Mouse (Mus musculus) cerebellum, adult 2 months (tissue): ENCODE results near the gene Enoph1. TPM values are rescaled to one million over a fixed set of nuclear protein-coding genes. Genes with fewer than 3 reads are reported as not detected.
A peak's percentile ranks its signal among the peaks of the same experiment; 100 is the strongest.

Source experiments
- DNase-seq, 2 experiments: peaks; one replicate each; pipeline ENCODE4 v3.0.0; 2021
- H3K27ac ChIP-seq: fragments of 200-500 bp; 2 replicates; pipeline ENCODE4 v1.5.1; 2012; ENCODE audit warnings: low read length, control low read depth, inconsistent platforms; ENCODE audit not compliant: insufficient read depth
- H3K27me3 ChIP-seq: fragments of 200-500 bp; 2 replicates; pipeline ENCODE4 v1.6.1; 2012; ENCODE audit warnings: inconsistent platforms, mild to moderate bottlenecking, low read length, moderate library complexity; ENCODE audit not compliant: control insufficient read depth, insufficient read depth
- H3K4me1 ChIP-seq: fragments of 200-500 bp; 2 replicates; pipeline ENCODE4 v1.6.1; 2011; ENCODE audit warnings: low read length; ENCODE audit not compliant: control insufficient read depth, insufficient read depth
- H3K4me3 ChIP-seq: fragments of 200-500 bp; replicated peaks from 2 replicates; pipeline ENCODE3; 2011; ENCODE audit warnings: mild to moderate bottlenecking, low read depth, low read length, control low read depth; ENCODE audit not compliant: insufficient read depth
- CTCF ChIP-seq: fragments of 200-500 bp; IDR thresholded peaks from 2 replicates; pipeline ENCODE4 v1.5.1; 2011; ENCODE audit warnings: low read depth, mild to moderate bottlenecking, control low read depth, low read length, moderate library complexity, borderline replicate concordance; ENCODE audit not compliant: insufficient read depth
- POLR2A ChIP-seq: fragments of 200-500 bp; IDR thresholded peaks from 2 replicates; pipeline ENCODE4 v1.6.1; 2011; ENCODE audit warnings: low read length, control low read depth, borderline replicate concordance; ENCODE audit not compliant: insufficient read depth
- WGBS: fragments of 180-500 bp; shearing (Covaris S2); methylation state at CpG from one replicate; pipeline ENCODE4 v1.1.7; 2018; 5-methylcytosine and 5-hydroxymethylcytosine counted together
- polyA plus RNA-seq: library from polyadenylated mRNA; depleted of rRNA; stranded (reverse); fragments of >200 nt; gene quantifications from 2 replicates; pipeline ENCODE4 v1.2.3, GENCODE M21; 2012

The Enoph1 gene
- polyA plus RNA-seq, 1 experiment, result 74.6 TPM

- DNase-seq, result no peak
- H3K4me1 ChIP-seq, result no peaks in the 10 kb centered on the region
- WGBS, result 90% methylated on average over 16 of the region's 16 CpGs
- H3K4me3 ChIP-seq, result no peak overlapping the region
- TF ChIP-seq CTCF, result no peak
- TF ChIP-seq POLR2A, result no peak
- no peaks in the 10 kb centered on the region for H3K27me3 ChIP-seq
- no peak overlapping the region for H3K27ac ChIP-seq
Observed at GRCm38 (mm10) chr5:100067579-100067978, 27.8 kb downstream of the Enoph1 start.

GRCm38 (mm10) chr5:100069526-100069925 is 29.7 kb downstream of the Enoph1 start:
- TF ChIP-seq CTCF (no peak), POLR2A (no peak)
- Histone ChIP-seq H3K27ac (no peak overlapping the region), H3K4me1 (no peaks in the 10 kb centered on the region), H3K27me3 (no peaks in the 10 kb centered on the region), H3K4me3 (no peak overlapping the region)
- 96% methylated on average over 2 of the region's 2 CpGs for WGBS
- DNase-seq, result no peak

GRCm38 (mm10) chr5:100070255-100070654 is 30.5 kb downstream of the Enoph1 start:
- DNase-seq, result peak; percentile 75 to 88
- Histone ChIP-seq H3K4me1 (no peaks in the 10 kb centered on the region), H3K27me3 (no peaks in the 10 kb centered on the region), H3K27ac (no peak overlapping the region), H3K4me3 (no peak overlapping the region)
- TF ChIP-seq POLR2A (no peak), CTCF (peak; percentile 98)
- 17% methylated on average over 3 of the region's 3 CpGs for WGBS

- no peak for DNase-seq
- WGBS, result 93% methylated on average over 5 of the region's 5 CpGs
- Histone ChIP-seq H3K4me1 (no peaks in the 10 kb centered on the region), H3K4me3 (no peak overlapping the region), H3K27ac (no peak overlapping the region), H3K27me3 (no peaks in the 10 kb centered on the region)
- TF ChIP-seq POLR2A (no peak), CTCF (no peak)
Observed at GRCm38 (mm10) chr5:100071541-100071940, 31.8 kb downstream of the Enoph1 start.

- Histone ChIP-seq H3K4me3 (no peak overlapping the region), H3K27ac (no peak overlapping the region), H3K27me3 (no peaks in the 10 kb centered on the region), H3K4me1 (no peaks in the 10 kb centered on the region)
- no peak for TF ChIP-seq POLR2A
- no peak for TF ChIP-seq CTCF
- no peak for DNase-seq
- 49% methylated on average over 9 of the region's 9 CpGs for WGBS
Observed at GRCm38 (mm10) chr5:100072557-100072956, 32.8 kb downstream of the Enoph1 start.

- peaks cover 3% of the 10 kb centered on the region for H3K4me1 ChIP-seq
- 39% methylated on average over 4 of the region's 4 CpGs for WGBS
Observed at GRCm38 (mm10) chr5:100074571-100074970, 34.8 kb downstream of the Enoph1 start.

GRCm38 (mm10) chr5:100079040-100079930 is 39.5 kb downstream of the Enoph1 start:
- peak; percentile 39 to 51 for DNase-seq
- WGBS, result 29% methylated on average over 36 of the region's 36 CpGs

More at GRCm38 (mm10) chr5:100074571-100074970, 34.8 kb downstream of the Enoph1 start:
- Histone ChIP-seq H3K27me3 (no peaks in the 10 kb centered on the region), H3K27ac (no peak overlapping the region), H3K4me3 (no peak overlapping the region)
- TF ChIP-seq CTCF, result peak; percentile 61
- no peak for TF ChIP-seq POLR2A
- peak; percentile 41 to 44 for DNase-seq

GRCm38 (mm10) chr5:100079931-100080275 is 40.1 kb downstream of the Enoph1 start:
- no peaks in the 10 kb centered on the region for H3K27me3 ChIP-seq
- H3K4me1 ChIP-seq, result peaks cover 9% of the 10 kb centered on the region
- H3K4me3 ChIP-seq, result no peak overlapping the region
- DNase-seq, result no peak
- no peak overlapping the region for H3K27ac ChIP-seq
- WGBS, result 67% methylated on average over 8 of the region's 8 CpGs
- TF ChIP-seq CTCF, result no peak
- no peak for TF ChIP-seq POLR2A

More at GRCm38 (mm10) chr5:100079040-100079930, 39.5 kb downstream of the Enoph1 start:
- TF ChIP-seq POLR2A, result no peak
- no peak for TF ChIP-seq CTCF
- H3K27ac ChIP-seq, result no peak overlapping the region
- H3K27me3 ChIP-seq, result no peaks in the 10 kb centered on the region
- peaks cover 8% of the 10 kb centered on the region for H3K4me1 ChIP-seq
- peak overlapping the region; percentile 33 for H3K4me3 ChIP-seq

GRCm38 (mm10) chr5:100082006-100082405 is 42.2 kb downstream of the Enoph1 start:
- no peak overlapping the region for H3K4me3 ChIP-seq
- WGBS, result 97% methylated on average over 4 of the region's 4 CpGs
- H3K4me1 ChIP-seq, result peaks cover 11% of the 10 kb centered on the region
- H3K27ac ChIP-seq, result no peak overlapping the region
- DNase-seq, result no peak
- H3K27me3 ChIP-seq, result no peaks in the 10 kb centered on the region
- no peak for TF ChIP-seq CTCF
- TF ChIP-seq POLR2A, result no peak
